Mouse (Mus musculus) adrenal gland, adult (tissue): ENCODE measurements around the gene Gsdma2.
"Not testable (repeated sequence)": the region's sequence is repeated elsewhere in the genome, so short reads cannot be mapped to it uniquely, and the experiment has no call there.

ENCODE experiments used
- DNase-seq, 2 experiments: peaks; one replicate each; pipeline ENCODE4 v3.0.0; 2022 to 2023; ENCODE audit warnings: low spot score in 1 of 2; ENCODE audit not compliant: inconsistent age in 2 of 2

Gsdma2 gene

DNA sequence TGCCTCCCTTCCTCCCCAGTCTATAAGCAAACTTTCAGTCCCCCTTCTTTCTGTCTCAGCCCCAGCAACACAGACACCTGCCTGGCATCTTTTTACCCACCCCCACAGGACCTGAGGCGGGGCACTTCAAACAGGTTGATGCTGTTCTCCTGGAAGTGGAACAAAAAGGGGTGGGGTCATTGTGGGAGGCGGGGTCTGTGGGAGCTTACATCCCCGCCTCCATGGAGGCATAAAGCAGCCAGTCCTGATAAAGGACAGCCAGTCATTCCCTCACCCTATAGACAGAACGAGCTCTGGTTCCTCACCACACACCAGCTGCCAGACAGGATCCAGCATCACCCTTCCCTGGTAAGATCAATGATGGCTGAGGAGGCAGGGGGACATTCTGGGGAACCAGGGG, 17.5 kb downstream of the Gsdma2 start, which contains the start of gene Gsdma:
Gene Gsdma, plus strand, starts transcription at position 261 of the 400 bp plus-strand sequence.
- no peak for DNase-seq

DNA sequence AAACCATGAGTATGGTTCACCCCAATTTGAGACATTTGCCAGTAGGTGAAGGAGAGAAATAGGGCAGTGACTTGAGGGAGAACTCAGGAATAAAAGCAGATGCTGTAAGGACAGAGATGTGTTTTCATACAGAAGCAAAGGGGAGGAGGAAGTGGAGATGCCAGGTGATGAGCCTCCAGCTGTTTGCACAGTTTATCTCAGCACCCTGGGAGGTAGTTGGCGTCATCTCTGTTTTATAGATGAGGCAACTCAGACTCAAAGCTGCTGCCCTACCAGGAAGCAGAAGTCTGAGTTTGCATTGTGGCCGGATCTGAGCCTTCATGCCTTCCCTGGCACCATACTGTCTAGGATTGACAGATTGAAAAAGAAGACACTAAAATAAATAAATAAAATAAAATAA, 22.4 kb downstream of the Gsdma2 start:
- DNase-seq, result no peak

DNA sequence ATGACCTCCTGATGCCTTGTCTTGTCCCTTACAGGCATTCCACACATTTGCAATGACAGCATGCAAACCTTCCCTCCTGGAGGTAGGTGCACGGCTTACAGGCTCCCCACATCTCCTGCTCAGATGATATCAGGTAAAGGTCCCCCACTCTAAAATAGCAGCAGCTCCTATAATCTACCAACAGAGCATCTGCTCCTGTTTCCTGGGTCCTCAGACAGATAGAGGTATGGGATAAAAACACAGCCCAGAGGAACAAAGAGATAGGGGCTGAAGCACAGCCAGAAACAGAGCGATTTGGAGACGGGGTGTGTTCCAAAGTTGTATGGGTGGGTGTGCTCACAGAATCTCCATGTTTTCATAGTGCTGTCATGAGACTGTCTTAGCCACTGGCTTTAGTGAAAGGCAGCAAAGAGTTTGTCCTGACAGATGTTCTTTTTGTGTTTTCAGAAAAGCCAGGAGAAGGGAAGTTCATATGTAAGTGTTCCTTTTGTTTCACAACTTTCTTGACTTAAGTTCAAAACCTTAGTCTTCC, 24.8 kb downstream of the Gsdma2 start:
- no peak for DNase-seq

DNA sequence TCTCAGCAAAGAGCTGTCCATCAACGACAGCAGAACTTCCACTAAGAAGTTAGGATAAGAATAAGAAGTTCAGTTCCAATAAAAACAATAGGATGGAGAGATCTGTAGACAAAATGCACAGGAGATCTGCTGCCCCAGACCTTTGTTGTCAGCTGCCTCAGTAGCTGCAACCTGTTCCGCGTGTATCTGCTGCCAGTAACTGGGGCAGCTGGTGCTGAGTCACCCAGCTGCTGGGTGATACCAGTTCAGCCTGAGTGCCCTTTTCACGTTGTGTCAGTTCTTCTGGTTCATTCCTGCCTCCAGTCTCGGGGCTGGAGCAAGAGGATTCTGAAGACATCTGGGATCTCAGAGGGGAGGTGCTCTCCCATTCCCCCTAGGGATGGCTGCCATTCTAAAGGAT, 25.3 kb downstream of the Gsdma2 start:
- peak; percentile 66 to 71 for DNase-seq

DNA sequence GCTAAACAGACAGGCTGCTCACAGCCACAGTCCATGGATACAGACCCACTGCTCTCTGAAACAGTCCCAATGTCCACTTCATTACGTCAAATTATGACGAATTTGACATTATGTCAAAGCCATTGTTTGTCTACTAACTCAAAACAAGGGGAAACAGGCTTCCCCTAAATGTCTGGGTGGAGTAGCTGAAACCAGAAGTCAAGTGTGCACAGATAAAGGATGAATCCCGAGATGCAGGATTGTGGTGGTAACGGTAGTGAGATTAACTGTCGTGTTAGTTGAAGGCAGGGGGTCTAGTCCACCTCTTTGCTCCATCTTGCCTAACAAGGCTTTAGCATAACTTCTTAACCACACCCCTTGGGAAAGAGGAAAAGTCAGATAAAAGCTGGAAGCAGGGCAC, 25.9 kb downstream of the Gsdma2 start:
- DNase-seq, result no peak

DNA sequence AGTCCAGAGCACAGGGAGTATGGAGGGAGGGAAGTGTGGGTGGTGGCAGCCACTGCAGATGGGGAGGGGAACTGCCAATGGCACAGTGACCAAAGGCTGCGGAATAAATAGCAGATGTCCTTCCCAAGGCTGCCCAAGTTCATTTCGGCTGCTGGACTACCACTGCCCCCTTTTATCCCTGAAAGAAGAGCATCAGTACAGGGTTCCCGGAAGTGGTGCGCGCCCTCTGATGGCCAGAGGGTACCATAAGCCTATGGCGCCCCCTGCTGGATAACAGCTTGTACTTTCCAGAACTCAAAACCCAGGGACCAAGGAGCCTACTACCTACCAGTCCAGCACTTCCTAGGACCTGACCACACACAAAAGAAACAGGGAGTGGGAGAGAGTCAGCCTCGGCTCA, 26.6 kb downstream of the Gsdma2 start:
- peak; percentile 62 to 82 for DNase-seq

DNA sequence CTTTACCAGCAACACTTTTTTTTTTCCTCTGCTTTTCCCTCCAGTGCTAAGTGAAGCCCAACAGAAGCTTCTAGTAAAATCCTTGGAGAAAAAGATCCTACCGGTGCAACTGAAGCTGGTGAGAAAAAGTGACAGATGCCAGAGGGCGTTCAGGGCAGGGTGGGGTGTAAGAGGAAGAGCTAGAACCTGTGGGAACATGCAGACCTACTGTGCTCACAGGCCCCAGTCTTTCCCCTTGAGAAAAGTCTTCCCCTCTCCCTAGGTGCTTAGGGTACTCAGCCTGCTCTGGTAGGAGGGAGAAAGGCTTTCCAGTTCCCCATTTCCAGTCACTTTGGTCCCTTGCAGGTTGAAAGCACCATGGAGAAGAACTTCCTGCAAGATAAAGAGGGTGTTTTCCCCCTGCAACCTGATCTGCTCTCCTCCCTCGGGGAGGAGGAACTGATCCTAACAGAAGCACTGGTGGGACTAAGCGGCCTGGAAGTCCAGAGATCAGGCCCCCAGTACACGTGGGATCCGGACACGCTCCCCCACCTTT, 29.3 kb downstream of the Gsdma2 start:
- no peak for DNase-seq

DNA sequence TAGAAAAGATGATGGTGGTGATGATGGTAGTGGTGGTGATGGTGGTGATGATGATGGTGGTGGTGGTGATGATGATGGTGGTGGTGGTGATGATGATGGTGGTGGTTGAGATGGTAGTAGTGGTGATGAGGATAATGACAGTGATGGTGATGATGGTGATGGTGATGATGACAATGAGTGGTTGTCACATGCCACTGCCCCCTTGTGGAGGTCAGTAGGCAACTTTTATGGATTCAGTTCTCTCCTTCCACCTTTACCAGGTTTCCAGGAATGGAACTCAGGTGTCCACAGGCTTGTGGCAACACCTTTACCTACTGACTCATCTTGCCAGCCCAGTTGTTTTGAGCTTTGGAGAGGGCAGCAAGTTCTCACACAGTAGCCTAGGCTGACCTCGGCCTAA, 33.5 kb downstream of the Gsdma2 start:
- no peak for DNase-seq

DNA sequence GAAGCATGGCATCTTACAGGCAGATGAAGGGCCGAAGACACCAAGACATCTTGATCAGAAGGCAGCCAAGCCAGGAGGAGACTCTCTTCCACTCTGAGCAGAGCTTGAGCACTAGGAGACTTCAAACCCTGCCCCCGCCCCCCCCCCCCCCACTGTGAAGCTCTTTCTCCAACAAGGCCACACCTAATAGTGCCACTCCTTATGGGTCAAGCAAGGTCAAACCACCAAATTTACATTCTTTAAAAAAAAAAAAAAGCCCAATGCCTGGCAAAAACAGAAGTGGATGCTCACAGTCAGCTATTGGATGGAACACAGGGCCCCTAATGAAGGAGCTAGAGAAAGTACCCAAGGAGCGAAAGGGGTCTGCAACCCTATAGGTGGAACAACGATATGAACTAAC, 34.0 kb downstream of the Gsdma2 start:
- not testable (repeated sequence) for DNase-seq

DNA sequence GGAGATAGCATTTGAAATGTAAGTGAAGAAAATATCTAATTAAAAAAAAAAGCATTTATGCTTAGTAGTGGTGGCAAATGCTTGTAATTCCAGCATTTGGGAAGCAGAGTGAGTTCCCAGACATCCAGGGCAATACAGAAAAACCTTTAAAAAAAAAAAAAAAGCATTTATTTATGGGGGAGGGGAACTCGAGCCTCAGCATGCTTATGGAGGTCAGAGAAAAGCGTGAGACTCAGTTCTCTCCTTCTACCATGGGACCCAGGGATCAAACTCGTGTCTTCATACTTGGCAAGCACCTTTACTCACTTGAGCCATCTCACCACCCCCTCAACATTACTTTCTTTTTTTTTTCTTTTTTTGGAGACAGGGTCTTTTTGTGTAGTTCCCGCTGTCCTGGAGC, 34.6 kb downstream of the Gsdma2 start:
- DNase-seq, result no peak

DNA sequence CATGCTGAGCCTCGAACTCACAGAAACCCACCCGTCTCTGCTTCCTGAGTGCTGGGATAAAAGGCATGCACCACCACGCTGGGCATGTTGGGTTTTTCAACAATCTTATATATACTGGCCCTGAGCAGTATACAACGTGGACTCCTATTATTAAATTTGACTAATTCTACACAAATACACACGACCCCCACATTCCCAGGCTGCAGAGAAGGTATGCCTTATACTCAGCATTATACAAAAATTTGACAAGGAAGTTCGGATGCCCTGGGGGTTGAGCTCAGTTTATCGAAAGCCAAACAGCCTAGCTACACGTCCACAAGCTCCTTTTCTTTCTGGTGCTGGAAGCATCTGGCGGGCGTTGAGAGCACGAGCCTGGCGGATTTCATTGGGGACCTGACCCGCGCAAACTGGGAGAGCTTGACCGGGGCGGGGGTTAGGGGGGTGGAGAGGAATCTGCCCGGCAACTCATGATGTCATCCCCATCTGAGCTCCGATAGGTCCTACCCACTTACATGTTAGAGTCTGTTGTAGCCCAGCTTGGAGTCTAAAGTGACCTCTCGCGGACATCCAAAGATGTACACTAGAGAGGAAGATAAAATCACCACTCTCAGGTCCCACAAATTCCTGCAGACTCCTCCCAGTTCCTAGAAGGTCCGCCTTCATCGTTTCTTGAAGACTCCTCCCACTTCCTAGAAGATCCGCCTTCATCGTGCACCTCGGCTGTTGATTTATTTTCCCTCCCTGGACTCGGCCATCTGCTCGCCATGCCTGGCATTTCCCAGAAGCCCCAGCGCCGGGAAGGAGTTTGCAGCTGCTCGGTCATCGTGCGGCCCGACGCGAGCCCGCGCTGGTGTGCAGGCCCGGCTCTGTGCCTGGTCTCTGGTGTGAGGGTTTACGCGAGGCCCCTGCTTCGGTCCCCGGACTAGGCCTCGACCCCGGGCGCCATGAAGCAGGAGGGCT, 35.5 kb downstream of the Gsdma2 start, which contains the start of gene Psmd3:
Gene Psmd3, plus strand, starts transcription at position 769 of the 960 bp plus-strand sequence.
- DNase-seq, result peak; percentile 97 to 100

DNA sequence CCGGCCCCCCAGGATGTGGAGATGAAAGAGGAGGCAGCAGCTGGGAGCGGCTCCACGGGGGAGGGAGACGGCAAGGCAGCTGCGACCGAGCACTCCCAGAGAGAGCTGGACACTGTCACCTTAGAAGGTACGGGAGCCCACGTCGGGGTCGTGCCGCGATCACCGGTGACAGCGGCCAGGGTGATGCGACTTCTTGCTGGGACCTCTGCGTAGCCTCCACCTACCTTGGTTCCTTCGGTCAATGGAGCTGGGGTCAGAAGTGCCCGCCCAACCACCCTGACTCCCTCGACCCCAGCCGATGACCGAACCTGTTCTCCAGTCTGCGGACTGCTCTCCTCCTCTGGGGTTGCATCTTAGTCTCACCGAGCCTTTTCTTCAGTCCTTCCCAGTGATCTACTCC, 36.3 kb downstream of the Gsdma2 start:
- DNase-seq, result no peak

DNA sequence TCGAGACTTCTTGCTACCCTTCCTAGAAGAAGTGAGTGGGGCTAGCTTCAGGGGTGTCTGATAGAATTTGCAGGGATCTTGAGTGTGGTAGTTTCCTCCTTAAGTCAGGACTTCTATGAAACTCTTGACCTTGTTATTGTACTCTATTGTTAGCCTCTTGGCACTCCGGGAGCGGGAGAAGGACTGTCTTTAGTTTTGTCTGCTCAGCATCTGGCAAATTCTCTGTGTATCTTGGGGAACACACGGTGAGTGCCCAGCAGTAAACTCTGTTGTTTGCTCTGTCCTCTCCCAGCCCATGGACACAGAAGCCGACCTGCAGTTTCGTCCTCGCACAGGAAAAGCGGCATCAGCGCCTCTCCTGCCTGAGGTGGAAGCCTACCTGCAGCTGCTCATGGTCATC, 39.1 kb downstream of the Gsdma2 start:
- DNase-seq, result no peak

DNA sequence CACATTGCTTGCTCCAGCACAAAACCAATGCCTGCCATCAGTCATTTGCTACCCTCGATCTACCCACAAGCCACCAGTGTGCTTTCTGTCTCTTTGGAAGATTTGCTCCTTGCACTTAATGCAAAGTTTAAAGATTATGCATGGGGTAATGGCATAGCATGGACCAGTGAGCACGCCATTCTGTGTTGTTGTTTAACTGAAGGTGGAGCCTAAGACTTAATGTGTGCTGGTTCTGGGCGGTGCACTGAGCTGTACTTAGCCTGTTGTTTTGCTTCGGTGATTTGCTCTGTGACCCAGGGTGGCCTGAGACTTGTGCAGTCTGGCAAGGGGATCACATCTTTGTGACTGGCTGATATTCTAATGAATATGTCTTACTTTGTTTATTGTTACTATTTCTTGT, 40.4 kb downstream of the Gsdma2 start:
- no peak for DNase-seq

DNA sequence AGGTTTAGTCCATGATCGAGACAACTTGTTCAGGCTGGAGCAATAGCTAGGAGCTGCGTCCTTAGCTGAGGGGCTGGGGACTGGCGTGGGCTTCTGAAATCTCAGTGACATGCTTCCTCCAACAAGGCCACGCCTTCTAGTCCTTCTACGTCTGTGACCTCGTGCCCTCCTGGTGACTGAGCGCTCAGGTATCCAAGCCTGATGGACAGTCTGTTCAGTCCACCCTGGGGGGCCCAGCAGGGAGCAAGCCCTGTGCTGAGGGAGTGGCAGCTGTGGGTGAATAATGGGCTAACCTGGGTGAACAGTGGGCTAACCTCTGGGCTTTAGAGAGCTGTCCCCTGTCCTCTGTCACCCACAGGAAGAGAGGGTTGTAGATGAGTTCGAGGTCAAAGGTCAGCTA, 41.5 kb downstream of the Gsdma2 start:
- DNase-seq, result no peak

DNA sequence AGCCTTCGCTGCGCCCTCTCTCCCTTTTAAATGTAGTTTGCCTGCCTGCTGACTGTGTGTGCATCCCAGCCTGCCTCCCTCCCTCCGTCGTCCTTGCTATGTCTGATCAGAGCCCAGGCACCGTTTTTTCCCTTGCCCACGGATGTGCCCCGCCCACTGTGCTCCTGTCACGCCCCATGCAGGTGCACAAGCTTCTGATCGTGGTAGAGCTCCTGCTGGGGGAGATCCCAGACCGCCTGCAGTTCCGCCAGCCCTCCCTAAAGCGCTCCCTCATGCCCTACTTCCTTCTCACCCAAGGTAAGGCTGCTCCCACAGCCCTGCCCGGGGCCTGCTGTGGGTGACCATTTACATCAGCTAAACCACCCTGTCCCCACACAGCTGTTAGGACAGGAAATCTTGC, 46.6 kb downstream of the Gsdma2 start:
- no peak for DNase-seq

DNA sequence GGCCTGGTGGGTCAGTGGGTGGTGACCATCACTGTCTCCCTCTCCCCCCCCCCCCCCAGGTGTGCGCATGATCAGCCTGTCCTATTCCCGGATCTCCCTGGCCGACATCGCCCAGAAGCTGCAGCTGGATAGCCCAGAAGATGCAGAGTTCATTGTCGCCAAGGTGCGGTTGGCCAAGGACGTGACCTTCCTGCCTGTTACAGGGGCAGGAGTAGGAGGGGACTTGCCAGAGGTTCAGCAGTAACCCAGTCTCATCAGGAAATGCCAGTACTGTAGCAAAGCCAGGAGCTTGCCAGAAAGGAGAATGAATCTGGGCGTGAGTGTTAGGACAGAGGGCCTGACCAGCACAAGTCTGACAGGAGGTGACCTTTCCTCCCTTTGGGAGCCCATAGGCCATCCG, 47.2 kb downstream of the Gsdma2 start:
- DNase-seq, result no peak

DNA sequence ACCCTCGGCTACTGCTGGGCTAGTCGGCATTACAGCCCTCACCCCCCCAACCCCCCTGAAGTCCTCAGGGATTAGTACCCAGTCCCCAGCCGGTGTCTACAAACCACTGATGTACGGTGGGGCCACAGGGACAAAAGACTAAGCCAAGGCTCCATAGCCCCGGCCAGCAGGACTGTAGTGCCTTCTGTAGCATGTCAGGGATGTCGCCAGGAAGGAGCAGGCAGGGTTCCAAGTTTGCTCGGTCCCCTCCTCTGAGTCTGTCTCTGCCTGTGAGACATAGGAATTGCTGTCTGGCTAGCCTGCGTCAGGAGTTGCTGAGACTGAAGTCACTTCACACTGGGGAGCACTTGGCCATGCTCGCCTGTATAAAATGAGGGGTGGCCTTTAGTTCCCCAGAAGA, 47.7 kb downstream of the Gsdma2 start:
- no peak for DNase-seq

DNA sequence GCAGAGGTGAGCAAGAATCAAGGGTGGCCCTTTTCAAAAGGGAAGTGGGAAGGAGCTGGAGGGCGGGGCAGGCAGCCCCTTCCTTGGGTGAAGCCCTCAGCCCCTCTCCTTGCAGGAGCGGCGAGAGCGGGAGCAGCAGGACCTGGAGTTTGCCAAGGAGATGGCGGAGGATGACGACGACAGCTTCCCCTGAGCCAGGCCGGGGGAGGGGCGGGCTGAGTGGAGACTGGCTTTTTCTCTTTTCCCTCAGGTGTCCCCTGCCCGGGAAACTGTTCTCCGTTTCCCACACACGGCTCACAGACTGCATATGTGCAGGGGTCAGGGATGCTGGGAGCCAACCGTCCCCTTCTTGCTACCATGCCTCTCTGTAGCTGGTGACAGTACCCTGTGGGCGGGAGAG, 48.8 kb downstream of the Gsdma2 start:
- DNase-seq, result no peak

DNA sequence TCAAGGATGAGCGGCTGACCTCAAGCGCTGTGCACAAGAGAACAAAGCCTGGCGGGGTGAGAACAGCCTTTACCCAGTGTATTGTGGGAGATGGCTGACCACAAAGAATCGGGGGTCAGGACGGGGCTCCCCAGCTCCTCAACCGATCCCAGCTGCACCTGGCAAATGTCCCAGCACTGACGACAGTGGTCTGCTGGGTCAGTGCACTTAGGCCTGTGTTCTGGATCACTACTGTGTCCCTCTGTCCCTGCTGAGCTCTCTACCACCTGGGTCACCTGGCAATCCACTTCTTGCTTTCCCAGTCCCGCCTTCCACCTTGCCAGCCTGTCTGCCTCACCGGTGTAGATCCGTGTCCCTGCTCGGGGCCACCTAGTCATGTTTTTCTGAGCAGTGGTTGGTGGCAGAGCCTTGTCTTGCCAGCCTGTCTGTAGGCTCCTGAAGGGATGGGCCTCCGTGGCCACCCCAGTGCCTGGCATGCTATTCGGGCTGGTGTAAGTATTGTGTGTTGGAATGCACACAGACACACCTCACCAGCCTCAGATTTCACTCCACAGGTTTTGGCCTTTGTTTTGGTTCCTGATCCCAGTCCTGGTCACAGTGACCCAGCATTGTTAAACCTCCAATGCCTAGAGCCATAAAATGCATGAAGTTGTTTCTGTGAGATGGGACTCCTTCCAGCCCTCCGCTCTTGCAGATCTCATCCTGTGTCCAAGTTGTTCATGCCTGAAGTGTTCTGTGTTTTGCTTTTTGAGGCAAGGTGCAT, 50.1 kb downstream of the Gsdma2 start:
- DNase-seq, result no peak

DNA sequence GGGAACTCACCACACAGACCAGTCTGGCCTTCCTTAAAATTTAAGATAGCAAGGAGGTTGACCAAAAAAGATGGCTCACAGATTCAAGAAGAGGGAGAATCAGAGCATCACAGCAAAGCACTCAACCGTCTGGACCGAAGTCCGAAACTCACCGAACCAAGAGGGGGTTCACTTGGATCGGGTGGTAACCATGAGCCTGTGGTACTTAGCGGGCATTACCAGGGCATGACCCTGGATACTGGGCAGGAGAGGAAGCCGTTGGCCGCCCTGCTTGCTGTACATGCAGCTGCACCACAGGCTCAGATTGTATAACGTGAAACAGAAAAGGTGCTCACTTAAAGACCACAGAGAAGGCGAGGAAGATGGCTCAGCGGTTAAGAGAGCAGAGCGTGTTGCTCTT, 50.7 kb downstream of the Gsdma2 start:
- DNase-seq, result no peak
